Mouse (Mus musculus): ENCODE results near the gene Cgn.
"Not testable (repeated sequence)": the region's sequence is repeated elsewhere in the genome, so short reads cannot be mapped to it uniquely, and the experiment has no call there.

Gene Cgn

GRCm38 (mm10) chr3:94792258-94792657, 6.0 kb upstream of the Cgn start:
- no peak for DNase-seq (ENCODE audit: inconsistent age in 2 of 2, low spot score in 1 of 2)

DNA sequence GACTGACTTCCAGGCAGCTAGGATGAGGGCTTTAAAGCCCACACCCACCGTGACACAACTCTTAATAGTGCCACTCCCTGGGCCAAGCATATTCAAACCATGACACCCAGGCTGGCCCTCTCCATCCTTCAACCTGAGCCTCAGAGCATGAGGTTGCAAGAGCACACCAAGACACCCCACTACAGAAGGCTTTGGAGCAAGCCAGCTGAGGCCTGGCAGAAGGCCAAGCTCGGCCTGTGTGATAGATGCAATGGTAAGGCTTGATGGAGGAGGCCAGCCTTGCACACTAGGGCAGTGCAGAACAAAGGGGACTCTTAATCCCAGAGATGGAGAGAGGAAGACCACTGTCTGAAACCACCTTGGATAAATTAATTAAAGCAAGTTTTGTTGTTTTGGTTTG, 3.2 kb upstream of the Cgn start:
- DNase-seq (ENCODE audit: inconsistent age in 2 of 2, low spot score in 1 of 2) = peak in 1 of 2 experiments; percentile 47

DNA sequence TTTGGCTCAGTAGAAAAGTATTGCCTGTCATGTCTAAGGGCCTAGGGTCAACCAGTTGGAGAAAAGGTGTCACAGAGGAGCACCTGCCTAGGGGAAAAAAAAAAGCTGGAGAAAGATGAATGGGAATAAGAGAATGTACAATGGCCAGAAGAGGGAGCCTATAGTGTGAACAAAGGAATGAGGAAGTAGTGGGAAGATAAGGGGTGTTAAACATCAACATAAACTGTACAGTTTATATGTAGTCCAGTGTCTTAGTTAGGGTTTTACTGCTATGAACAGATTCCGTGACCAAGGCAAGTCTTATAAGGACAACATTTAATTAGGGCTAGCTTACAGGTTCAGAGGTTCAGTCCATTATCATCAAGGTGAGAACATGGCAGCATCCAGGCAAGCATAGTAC, 2.8 kb upstream of the Cgn start:
- DNase-seq (ENCODE audit: inconsistent age in 2 of 2, low spot score in 1 of 2) = no peak

GRCm38 (mm10) chr3:94787122-94787780, 959 bp upstream of the Cgn start:
- no peak for DNase-seq (ENCODE audit: inconsistent age in 2 of 2, low spot score in 1 of 2)

DNA sequence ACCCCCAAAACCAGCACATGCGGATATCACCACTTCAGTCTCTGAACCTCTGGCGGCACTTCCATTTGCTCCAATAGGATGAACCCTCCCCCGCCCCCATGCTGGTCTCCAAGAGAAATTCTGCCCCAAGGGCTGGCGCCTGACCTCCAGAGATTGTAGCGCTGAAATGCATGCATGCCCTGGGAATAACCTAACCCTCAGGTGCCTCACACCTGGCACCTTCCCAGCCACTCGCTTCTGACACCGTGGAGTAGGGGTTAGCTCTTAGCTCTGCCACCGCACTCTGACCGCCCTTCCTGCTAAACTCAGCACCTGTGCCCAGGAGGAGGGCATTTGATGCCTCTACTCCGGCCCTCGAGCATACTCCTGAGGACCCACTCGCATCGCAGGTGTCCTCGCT, 334 bp downstream of the Cgn start:
- no peak for DNase-seq (ENCODE audit: inconsistent age in 2 of 2, low spot score in 1 of 2)

GRCm38 (mm10) chr3:94784171-94784701, 2.1 kb downstream of the Cgn start:
- peak in 1 of 2 experiments; percentile 46 for DNase-seq (ENCODE audit: inconsistent age in 2 of 2, low spot score in 1 of 2)

GRCm38 (mm10) chr3:94783462-94783931, 2.8 kb downstream of the Cgn start:
- no peak for DNase-seq (ENCODE audit: inconsistent age in 2 of 2, low spot score in 1 of 2)

DNA sequence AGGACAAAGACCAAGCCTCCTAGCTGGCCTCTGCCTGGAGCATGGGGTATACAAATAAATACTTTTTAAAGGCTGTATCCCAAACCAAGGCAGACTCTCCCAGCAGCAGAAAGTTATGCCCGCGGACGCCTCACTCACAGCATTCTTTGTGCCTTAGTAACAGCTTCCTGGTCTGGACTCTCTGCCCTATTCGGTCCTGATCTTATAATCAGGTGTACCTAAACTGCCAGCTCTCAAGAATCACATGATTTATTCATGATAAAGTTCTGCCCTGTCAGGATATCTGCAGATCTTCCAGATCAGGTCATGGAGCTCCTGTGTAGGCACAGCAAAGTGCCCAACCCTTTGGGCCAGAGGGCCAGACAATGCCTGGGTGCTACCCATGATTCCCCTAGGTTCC, 3.4 kb downstream of the Cgn start:
- DNase-seq (ENCODE audit: inconsistent age in 2 of 2, low spot score in 1 of 2) = no peak

DNA sequence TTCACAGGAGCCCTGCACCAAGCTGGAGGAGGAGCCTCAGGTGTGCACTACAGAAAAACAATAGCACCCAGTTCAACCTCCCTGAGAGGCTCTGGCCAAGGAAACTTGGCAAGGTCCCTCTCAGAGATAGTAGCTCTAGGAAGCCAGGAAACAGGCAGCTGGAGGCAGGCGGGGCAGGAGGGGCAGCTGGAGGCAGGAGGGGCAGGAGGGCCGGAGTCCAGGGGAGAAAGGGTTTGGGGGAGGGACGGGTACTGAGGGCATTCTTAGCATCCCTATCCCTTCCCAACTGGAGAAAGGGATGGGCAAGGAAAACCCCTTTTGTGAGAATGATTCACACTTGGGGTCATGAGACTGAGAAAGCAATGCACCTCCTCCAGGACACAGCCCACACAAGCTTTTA, 4.9 kb downstream of the Cgn start:
- no peak for DNase-seq (ENCODE audit: inconsistent age in 2 of 2, low spot score in 1 of 2)

DNA sequence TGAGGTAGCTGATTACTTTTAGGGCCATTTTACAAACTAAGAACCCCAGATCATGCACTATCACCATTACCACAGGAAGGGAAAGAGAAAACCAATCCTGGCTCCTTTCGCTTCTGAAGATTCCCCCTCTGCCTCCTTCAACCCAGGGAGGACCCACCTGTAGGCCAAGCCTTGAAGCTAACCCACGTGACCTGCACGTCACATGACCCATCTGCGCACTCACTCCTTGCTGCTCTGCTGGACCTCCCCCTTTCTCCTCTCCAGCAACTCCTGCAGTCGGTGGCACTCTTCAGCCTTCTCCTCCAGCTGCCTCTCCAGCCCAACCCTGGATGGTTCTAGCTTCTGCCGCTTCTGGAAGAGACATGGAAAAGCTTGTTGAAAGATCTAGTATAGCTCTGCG, 10.4 kb downstream of the Cgn start:
- no peak for DNase-seq (ENCODE audit: inconsistent age in 2 of 2, low spot score in 1 of 2)

DNA sequence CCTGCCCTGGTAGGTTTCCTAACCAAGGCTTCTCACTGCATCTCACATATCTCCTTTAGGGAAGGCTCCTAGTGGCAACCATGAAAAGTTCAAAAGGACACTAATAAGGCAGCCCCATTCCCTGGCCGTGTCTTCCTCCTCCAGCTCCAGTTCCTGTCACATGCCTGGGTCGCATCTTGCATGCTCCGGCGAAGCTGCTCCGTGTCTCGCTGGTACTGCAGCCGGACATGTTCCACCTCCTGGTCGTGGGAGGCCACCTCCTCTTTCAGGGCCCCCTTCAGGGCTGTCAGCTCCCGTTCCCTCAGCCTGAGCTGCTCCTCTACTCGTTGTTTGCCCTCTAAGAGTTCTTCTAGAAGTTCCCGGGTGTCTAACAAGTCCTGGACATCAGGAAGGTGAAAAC, 12.3 kb downstream of the Cgn start:
- DNase-seq (ENCODE audit: inconsistent age in 2 of 2, low spot score in 1 of 2) = no peak

DNA sequence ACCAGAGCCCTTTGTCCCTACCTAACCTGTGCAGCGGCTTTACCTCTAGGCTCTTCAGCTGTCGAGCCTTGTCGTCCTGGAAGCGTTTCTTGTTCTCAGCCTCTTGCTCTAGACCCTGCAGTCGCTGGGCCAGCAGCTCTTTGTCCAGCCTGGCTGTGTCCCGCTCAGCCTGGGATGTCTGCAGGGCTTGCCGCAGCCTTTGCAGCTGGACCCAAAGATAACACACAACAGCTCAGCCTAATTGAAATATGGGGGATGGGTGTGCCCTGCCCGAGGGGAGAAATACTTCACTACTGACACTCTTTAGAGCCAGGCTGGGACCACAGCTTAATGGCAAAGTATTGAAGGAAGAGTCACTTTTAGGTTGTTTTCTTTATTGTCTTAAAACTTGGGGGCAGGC, 20.8 kb downstream of the Cgn start:
- not testable (repeated sequence) for DNase-seq (ENCODE audit: inconsistent age in 2 of 2, low spot score in 1 of 2)

GRCm38 (mm10) chr3:94764545-94765292, 21.6 kb downstream of the Cgn start:
- DNase-seq (ENCODE audit: inconsistent age in 2 of 2, low spot score in 1 of 2) = not testable (repeated sequence)

- peak in 1 of 2 experiments; percentile 32 for DNase-seq (ENCODE audit: inconsistent age in 2 of 2, low spot score in 1 of 2)
These were observed 27.9 kb downstream of the Cgn start for GRCm38 (mm10) chr3:94758427-94758826.

DNA sequence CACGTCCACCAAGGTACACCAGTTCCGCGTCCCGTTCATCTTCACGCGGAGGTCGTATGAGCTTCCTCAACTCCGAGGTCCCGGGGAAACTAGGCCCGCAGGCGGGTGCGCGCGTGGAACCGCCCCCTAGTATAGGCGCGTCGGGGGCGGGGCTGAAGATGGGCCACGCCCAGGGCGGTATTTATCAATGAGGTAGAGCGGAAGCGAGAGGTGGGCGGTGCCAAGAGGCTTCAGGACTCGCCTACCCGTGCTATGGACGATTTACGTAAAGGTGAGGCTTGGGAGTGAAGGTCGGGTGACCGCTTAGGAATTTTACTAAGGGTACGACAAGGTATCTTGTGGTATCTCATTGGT, 28.3 kb downstream of the Cgn start:
- DNase-seq (ENCODE audit: inconsistent age in 2 of 2, low spot score in 1 of 2) = peak; percentile 72 to 82

GRCm38 (mm10) chr3:94757251-94758055, 28.8 kb downstream of the Cgn start:
- DNase-seq (ENCODE audit: inconsistent age in 2 of 2, low spot score in 1 of 2) = peak in 1 of 2 experiments; percentile 37

- DNase-seq (ENCODE audit: inconsistent age in 2 of 2, low spot score in 1 of 2) = no peak
These were observed 40.6 kb downstream of the Cgn start for GRCm38 (mm10) chr3:94745691-94746090.

DNA sequence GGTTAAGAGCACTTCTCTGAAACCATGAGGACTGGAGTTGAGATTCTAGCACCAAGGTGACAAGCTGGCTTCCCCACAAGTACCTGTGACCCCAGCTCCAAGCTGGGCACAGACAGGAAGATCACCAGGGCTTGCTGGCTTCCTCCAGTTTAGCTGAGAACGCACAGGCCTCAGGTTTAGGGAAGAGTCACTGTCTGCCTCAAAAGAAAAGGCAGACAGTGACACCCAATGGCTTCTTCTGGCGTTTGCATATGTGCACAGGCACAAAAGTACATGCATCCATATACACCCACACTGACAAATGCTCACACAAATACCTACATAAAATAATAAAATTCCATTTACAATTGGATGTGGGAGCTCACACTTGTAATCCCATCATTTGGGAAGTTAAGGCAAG, 62.7 kb downstream of the Cgn start:
- peak; percentile 30 to 70 for DNase-seq (ENCODE audit: inconsistent age in 2 of 2, low spot score in 1 of 2)

DNA sequence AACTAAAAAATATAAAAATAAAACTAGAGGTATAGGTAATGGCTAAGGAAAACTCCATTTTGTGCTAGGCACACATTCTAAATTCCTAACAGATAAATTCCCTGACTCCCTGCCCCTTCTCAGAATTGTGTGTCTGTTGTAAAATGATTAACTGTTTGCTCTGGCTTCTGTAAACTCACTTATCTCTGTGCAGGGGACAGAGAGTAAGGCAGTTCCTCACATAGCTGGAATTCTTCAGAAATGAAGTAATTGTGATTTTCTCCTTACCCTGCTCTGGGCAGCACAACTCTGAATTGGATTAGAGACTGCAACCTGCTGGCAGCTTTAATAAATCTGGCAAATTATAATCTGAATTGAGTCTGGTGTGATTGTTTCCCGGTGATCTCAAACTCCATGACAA, 68.0 kb downstream of the Cgn start:
- DNase-seq (ENCODE audit: inconsistent age in 2 of 2, low spot score in 1 of 2) = not testable (repeated sequence)

- DNase-seq (ENCODE audit: inconsistent age in 2 of 2, low spot score in 1 of 2) = not testable (repeated sequence)
These were observed 72.9 kb downstream of the Cgn start for GRCm38 (mm10) chr3:94713424-94713823.

- peak in 1 of 2 experiments; percentile 2 for DNase-seq (ENCODE audit: inconsistent age in 2 of 2, low spot score in 1 of 2)
These were observed 75.7 kb downstream of the Cgn start for GRCm38 (mm10) chr3:94710591-94710990.
